Mouse (Mus musculus): Measurements from ENCODE around the gene Gm7849.
"Not testable (repeated sequence)": the region's sequence is repeated elsewhere in the genome, so short reads cannot be mapped to it uniquely, and the experiment has no call there.

Gm7849 gene

DNA sequence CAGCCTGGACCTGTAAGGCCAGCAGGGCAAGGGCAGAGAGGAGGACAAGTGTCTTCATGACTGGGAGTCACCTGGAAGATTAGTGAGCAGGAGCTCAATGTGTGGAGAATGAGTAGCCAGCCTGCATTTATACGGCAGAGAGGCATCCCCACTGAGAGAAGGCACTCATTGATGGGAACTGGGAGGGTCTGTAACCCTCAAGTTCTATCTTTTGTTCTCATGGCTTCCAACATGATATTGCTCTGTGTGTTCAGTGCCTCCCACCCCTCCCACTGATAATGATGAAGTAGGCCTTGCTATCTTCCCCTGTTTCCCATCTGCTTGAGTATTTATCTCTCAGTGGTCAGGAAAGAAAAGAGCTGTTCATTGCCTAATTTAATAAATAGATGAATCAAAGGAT lies at the start of gene Gm7849:
Gm7849 (minus strand) TSS at position 101 of the 400 bp plus-strand sequence.
- not testable (repeated sequence) for DNase-seq (ENCODE audit: low spot score)

DNA sequence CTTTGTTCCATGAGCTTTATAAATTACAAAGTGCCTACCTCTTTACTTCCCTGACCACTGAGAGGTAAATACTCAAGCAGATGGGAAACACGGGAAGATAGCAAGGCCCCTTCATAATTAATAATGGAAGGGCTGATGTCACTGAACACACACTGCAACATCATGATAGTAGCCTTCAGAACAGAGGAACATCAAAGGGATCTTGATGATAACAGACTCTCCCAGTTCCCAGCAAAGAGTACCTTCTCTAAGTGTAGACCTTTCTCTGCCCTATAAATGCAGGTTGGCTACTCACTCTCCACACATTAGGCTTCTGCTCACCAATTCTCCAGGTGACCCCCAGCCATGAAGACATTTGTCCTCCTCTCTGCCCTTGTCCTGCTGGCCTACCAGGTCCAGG lies 29.2 kb downstream of the Gm7849 start, which contains the start of gene Defa36:
Defa36 (plus strand) TSS at position 301 of the 400 bp plus-strand sequence.
- not testable (repeated sequence) for DNase-seq (ENCODE audit: low spot score)

Data from c-Kit-positive CD71-positive TER-119-positive erythroid progenitor cells, embryonic 14.5 days (primary cell).